ENCODE assay signal across 24 mouse cellular contexts in genomic region chr3:16918374-16918773, GRCm38 (mm10).
A peak's percentile ranks its signal among the peaks of the same experiment; 100 is the strongest.
DNase-seq lines count a peak whose midpoint lies in the region; ATAC-seq lines count a peak whose summit lies in the region.
"Had no signal": no experiment of that assay in that cellular context is flagged by ENCODE, and none has a peak within 500 bp of the region (broad histone marks: within the 10 kb centered on the region; RNA-seq: fewer than 3 reads in every experiment).

No protein-coding gene starts in this region.

- no peak for DNase-seq in forebrain, embryonic 11.5 days (ENCODE audit: low spot score)
- DNase-seq in midbrain, embryonic 10.5 days (ENCODE audit: low spot score): no peak
- DNase-seq in frontal cortex, postnatal 14 days (ENCODE audit: low spot score in 2 of 2): no peak
- DNase-seq in layer of hippocampus, adult 11-12 months (ENCODE audit: low spot score): no peak
- DNase-seq: adrenal gland, postnatal 10 days; B cell, adult 2 months; cerebellum, adult 11 months; cerebellum, adult 8-10 months; cerebellum, postnatal 14 days; embryo, embryonic 11 days; gastrocnemius, postnatal 14 days; heart, adult 2 months had no signal

- H3K4me3 ChIP-seq in forebrain, embryonic 11.5 days (ENCODE audit: low read depth, low read length): no peak overlapping the region
- no peak overlapping the region for H3K4me3 ChIP-seq in forebrain, embryonic 12.5 days (replicated peaks)
- no peak overlapping the region for H3K4me3 ChIP-seq in midbrain, embryonic 13.5 days (replicated peaks)
- H3K4me3 ChIP-seq in midbrain, embryonic 10.5 days: no peak overlapping the region
- H3K4me3 ChIP-seq in neural tube, embryonic 13.5 days: no peak overlapping the region
- H3K4me3 ChIP-seq: embryonic facial prominence, embryonic 15.5 days; erythroblast, embryonic 14.5 days; forebrain, embryonic 10.5 days; heart, adult 2 months; heart, embryonic 15.5 days; intestine, embryonic 15.5 days had no signal

- no peaks in the 10 kb centered on the region for H3K36me3 ChIP-seq in forebrain, embryonic 11.5 days (ENCODE audit: control insufficient read depth, insufficient read depth, low read length)
- H3K36me3 ChIP-seq in forebrain, embryonic 12.5 days (replicated peaks): no peaks in the 10 kb centered on the region
- no peaks in the 10 kb centered on the region for H3K36me3 ChIP-seq in midbrain, embryonic 13.5 days
- no peaks in the 10 kb centered on the region for H3K36me3 ChIP-seq in midbrain, embryonic 10.5 days
- H3K36me3 ChIP-seq in neural tube, embryonic 13.5 days: no peaks in the 10 kb centered on the region
- H3K36me3 ChIP-seq: embryonic facial prominence, embryonic 15.5 days; forebrain, embryonic 10.5 days; G1E; heart, embryonic 15.5 days; intestine, embryonic 15.5 days had no signal

- no peak overlapping the region for H3K4me2 ChIP-seq in forebrain, embryonic 11.5 days (ENCODE audit: low read depth, low read length, severe bottlenecking)
- H3K4me2 ChIP-seq in forebrain, embryonic 12.5 days: no peak overlapping the region
- no peak overlapping the region for H3K4me2 ChIP-seq in midbrain, embryonic 13.5 days (replicated peaks)
- no peak overlapping the region for H3K4me2 ChIP-seq in neural tube, embryonic 13.5 days
- H3K4me2 ChIP-seq: embryonic facial prominence, embryonic 15.5 days; heart, embryonic 11.5 days; heart, embryonic 15.5 days; intestine, embryonic 15.5 days had no signal

- H3K27me3 ChIP-seq in forebrain, embryonic 11.5 days (ENCODE audit: control insufficient read depth, insufficient read depth, low read length): no peaks in the 10 kb centered on the region
- H3K27me3 ChIP-seq in forebrain, embryonic 12.5 days: no peaks in the 10 kb centered on the region
- no peaks in the 10 kb centered on the region for H3K27me3 ChIP-seq in midbrain, embryonic 13.5 days
- no peaks in the 10 kb centered on the region for H3K27me3 ChIP-seq in midbrain, embryonic 10.5 days (ENCODE audit: low read depth, poor library complexity, severe bottlenecking)
- H3K27me3 ChIP-seq in neural tube, embryonic 13.5 days: no peaks in the 10 kb centered on the region
- H3K27me3 ChIP-seq: embryonic facial prominence, embryonic 15.5 days; heart, embryonic 15.5 days; intestine, embryonic 15.5 days had no signal

- H3K4me1 ChIP-seq in forebrain, embryonic 11.5 days (replicated peaks; ENCODE audit: control insufficient read depth, insufficient read depth, low read length): 0 out of 2 replicates have a peak, but pooled peaks cover 2% of the 10 kb centered on the region
- H3K4me1 ChIP-seq in forebrain, embryonic 12.5 days: peaks cover 6% of the 10 kb centered on the region
- H3K4me1 ChIP-seq in midbrain, embryonic 13.5 days (replicated peaks): peaks cover 16% of the 10 kb centered on the region
- no peaks in the 10 kb centered on the region; the same call in 1 of the 2 replicates for H3K4me1 ChIP-seq in midbrain, embryonic 10.5 days
- H3K4me1 ChIP-seq in neural tube, embryonic 13.5 days (replicated peaks): peaks cover 14% of the 10 kb centered on the region
- H3K4me1 ChIP-seq: embryonic facial prominence, embryonic 15.5 days; heart, embryonic 15.5 days; intestine, embryonic 15.5 days had no signal

- ATAC-seq in forebrain, embryonic 11.5 days (replicated peaks; ENCODE audit: low FRiP score): 0 out of 2 replicates have a peak, but pooled peaks have one; percentile 33
- ATAC-seq in forebrain, embryonic 12.5 days (ENCODE audit: low FRiP score): no peak
- 0 out of 2 replicates have a peak, but pooled peaks have one; percentile 17 for ATAC-seq in midbrain, embryonic 13.5 days
- ATAC-seq in neural tube, embryonic 13.5 days (ENCODE audit: low read depth): peak; percentile 64; the same call in 1 of the 2 replicates
- ATAC-seq: CD4-positive, CD25-positive, alpha-beta regulatory T cell, adult 4 months; forebrain, embryonic 16.5 days; intestine, embryonic 15.5 days had no signal

- H3K9me3 ChIP-seq in forebrain, embryonic 11.5 days (ENCODE audit: control insufficient read depth, low read length): no peaks in the 10 kb centered on the region
- H3K9me3 ChIP-seq in forebrain, embryonic 12.5 days: no peaks in the 10 kb centered on the region
- no peaks in the 10 kb centered on the region for H3K9me3 ChIP-seq in midbrain, embryonic 13.5 days
- no peaks in the 10 kb centered on the region for H3K9me3 ChIP-seq in midbrain, embryonic 10.5 days (replicated peaks)
- H3K9me3 ChIP-seq in neural tube, embryonic 13.5 days: no peaks in the 10 kb centered on the region
- H3K9me3 ChIP-seq: embryonic facial prominence, embryonic 15.5 days; forebrain, embryonic 10.5 days; G1E; heart, embryonic 15.5 days; intestine, embryonic 15.5 days had no signal

- H3K27ac ChIP-seq in forebrain, embryonic 11.5 days (ENCODE audit: low read depth, low read length): no peak overlapping the region
- no peak overlapping the region for H3K27ac ChIP-seq in forebrain, embryonic 12.5 days
- no peak overlapping the region for H3K27ac ChIP-seq in midbrain, embryonic 13.5 days
- H3K27ac ChIP-seq in midbrain, embryonic 10.5 days (replicated peaks): no peak overlapping the region
- peak overlapping the region; percentile 78 for H3K27ac ChIP-seq in neural tube, embryonic 13.5 days (replicated peaks)
- H3K27ac ChIP-seq: embryonic facial prominence, embryonic 15.5 days; forebrain, embryonic 10.5 days; heart, adult 2 months; heart, embryonic 15.5 days; intestine, embryonic 15.5 days had no signal

- 71% methylated on average over 2 of the region's 2 CpGs for WGBS in forebrain, embryonic 11.5 days
- WGBS in forebrain, embryonic 12.5 days: 64% methylated on average over 2 of the region's 2 CpGs
- WGBS in midbrain, embryonic 13.5 days: 86% methylated on average over 2 of the region's 2 CpGs
- 78% methylated on average over 2 of the region's 2 CpGs for WGBS in midbrain, embryonic 10.5 days
- 44% methylated on average over 2 of the region's 2 CpGs for WGBS in neural tube, embryonic 13.5 days

- no peak overlapping the region for H3K9ac ChIP-seq in forebrain, embryonic 11.5 days (ENCODE audit: low read length)
- no peak overlapping the region for H3K9ac ChIP-seq in forebrain, embryonic 12.5 days
- H3K9ac ChIP-seq in midbrain, embryonic 13.5 days (replicated peaks): no peak overlapping the region
- H3K9ac ChIP-seq in neural tube, embryonic 13.5 days: no peak overlapping the region
- H3K9ac ChIP-seq: embryonic facial prominence, embryonic 15.5 days; heart, embryonic 15.5 days; intestine, embryonic 15.5 days had no signal
